Mouse (Mus musculus): ENCODE results near the gene Slmap.
A peak's percentile ranks its signal among the peaks of the same experiment; 100 is the strongest.

Slmap gene

GRCm38 (mm10) chr14:26467974-26468373 lies 66.8 kb downstream of the Slmap start:
- no peak for DNase-seq (ENCODE audit: low spot score)

- no peak for DNase-seq (ENCODE audit: low spot score)
These were observed 68.1 kb downstream of the Slmap start for GRCm38 (mm10) chr14:26466544-26467125.

DNA sequence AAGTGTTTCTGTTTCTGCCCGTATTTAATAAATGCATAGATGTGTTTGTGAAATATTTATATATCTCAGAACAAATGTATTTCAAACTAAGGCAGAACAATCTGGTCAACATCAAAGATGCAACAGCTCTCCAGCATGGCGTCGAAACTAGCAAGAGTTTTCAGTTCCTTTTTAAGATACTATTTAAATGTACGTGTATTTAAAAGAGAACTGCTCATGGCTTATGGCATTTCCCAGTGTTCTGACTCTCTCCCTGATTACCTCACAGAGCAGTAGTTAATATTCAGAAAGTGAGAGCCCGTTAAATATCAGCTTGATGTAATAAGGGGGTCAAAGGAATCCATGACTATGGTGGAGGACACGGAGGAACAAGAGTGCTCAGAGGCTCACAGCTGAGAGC lies 68.8 kb downstream of the Slmap start:
- DNase-seq (ENCODE audit: low spot score), result no peak

GRCm38 (mm10) chr14:26459516-26459915 lies 75.2 kb downstream of the Slmap start:
- DNase-seq (ENCODE audit: low spot score), result peak; percentile 24

GRCm38 (mm10) chr14:26454851-26455250 lies 79.9 kb downstream of the Slmap start:
- DNase-seq (ENCODE audit: low spot score), result no peak

DNA sequence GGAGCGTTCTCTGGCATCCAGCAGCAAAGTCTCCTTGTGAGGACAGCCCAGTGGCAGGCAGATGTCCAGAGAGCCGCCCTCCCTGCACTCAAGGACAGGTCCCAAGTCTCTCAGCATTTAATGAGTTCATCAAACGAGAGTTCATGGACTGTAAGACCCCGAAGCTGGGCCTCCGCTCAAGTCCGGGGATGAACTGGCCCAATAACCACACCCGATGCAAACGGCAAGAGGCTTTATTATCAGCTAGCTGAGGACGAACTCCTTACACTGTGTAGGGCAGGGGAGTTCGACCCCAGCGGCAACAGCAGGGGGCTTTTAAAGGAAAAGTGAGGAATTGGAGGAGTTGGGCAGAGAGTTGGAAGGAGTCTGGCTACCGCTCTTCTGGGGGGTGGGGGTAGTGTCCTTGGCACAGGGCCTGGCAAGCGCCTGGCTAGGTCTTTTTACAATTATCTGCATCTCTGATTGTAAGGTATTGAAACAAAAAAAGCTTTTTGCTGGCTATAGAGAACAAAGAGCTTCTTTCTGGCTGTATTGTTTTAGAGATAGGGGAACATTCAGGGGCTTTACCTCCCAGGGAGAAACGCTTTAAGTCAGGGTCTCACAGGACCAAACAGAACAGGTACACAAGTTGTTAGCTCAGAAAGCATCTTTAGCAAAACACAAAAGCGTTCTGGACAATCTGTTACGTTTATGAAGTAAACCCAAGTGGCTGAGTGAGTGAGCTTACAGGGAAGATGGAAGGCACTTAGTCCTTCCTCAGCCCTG lies 84.5 kb downstream of the Slmap start:
- no peak for DNase-seq (ENCODE audit: low spot score)

GRCm38 (mm10) chr14:26448581-26448980 lies 86.2 kb downstream of the Slmap start:
- DNase-seq (ENCODE audit: low spot score), result no peak

- no peak for DNase-seq (ENCODE audit: low spot score)
These were observed 87.5 kb downstream of the Slmap start for GRCm38 (mm10) chr14:26447223-26447622.

- DNase-seq (ENCODE audit: low spot score), result no peak
These were observed 88.2 kb downstream of the Slmap start for GRCm38 (mm10) chr14:26446538-26446937.

- no peak for DNase-seq (ENCODE audit: low spot score)
These were observed 92.2 kb downstream of the Slmap start for GRCm38 (mm10) chr14:26442534-26442933.

DNA sequence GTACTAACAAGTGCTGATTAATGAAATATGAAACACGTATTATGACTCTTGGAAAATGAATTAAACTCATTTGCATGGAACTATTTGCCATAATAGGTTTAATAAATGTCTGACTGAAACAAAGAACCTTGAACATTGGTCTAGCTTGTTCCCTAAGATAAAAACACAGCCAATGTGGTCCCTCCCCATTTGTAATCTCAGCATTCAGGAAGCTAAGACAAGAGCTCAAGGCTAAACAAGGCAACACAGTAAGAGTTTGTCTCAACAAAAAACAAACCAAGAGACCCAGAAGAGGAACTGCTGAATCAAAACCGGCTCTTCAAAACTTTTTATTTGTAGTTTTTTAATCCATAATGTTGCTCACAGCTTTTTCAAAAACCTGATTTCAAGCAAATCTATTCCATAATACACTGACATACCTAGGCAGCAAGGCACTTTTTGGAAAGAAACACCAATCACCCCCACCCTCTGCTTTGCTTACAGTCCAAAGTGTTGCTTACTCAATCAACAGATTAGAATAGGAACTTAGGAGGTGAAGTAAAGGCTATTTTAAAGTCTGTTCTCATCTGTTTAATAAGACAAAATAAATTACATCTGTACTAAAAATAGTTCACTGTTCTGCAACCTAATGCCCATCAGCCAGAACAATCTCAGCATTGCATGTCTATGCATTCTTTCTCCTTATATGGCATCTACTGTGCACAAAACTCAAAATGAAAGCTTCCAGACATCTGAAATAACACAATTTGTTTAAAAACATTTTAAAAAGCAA lies 93.5 kb downstream of the Slmap start:
- DNase-seq (ENCODE audit: low spot score), result no peak

GRCm38 (mm10) chr14:26439996-26440395 lies 94.7 kb downstream of the Slmap start:
- DNase-seq (ENCODE audit: low spot score), result no peak

DNA sequence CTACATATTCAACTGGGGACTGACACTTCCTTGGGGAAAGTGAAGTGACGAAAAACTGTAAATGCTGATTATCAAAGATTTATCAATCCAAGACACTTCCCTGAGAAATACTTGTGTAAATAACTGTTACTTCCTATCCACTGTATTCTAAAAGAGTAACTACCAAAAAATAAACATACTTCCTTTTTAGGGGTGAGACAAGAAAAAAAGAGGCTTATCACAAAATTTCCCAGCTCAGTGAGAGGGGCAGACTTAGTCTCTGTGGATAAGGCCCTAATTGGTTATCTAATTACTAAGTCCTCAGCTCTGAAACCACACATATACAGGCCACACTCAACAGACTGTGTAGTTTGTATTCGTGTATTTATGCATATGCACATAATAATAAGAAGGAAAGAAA lies 97.0 kb downstream of the Slmap start:
- DNase-seq (ENCODE audit: low spot score), result no peak

DNA sequence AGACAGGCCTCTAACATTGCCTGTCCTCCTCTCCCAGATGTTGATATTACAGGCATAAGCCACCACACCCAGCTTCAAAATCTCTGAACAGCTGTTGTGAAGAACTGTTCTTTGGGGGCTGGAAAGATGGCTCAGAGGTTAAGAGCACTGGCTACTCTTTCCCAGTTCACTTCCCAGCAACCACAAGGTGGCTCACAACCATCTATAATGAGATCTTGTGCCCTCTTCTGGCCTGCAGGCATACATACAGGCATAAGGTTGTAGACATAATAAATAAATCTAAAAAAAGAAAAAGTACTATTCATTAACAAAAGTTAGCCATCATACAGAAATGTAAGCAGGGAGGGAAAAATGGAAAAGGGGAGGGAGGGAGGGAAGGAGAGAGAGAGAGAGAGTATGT lies 98.4 kb downstream of the Slmap start:
- no peak for DNase-seq (ENCODE audit: low spot score)

GRCm38 (mm10) chr14:26432320-26432719 lies 102.4 kb downstream of the Slmap start:
- no peak for DNase-seq (ENCODE audit: low spot score)

DNA sequence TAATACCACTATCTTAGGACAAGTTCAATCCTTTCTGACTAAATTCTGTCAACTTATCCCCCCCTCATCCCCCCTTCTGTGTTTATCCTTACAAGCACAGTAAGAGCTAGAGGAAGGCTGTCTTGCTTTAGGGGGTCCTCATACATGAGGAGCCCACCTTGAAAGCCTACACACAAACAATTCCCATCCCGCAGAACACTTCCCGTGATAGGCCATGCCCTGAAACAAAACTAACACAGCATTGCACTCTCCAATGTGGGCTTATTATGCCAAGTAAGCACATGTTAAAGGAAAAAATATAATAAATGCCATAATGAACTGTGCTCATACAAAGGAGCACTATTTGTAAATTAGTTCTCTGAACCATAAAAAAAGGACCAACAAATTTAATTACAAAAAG lies 102.8 kb downstream of the Slmap start:
- no peak for DNase-seq (ENCODE audit: low spot score)

- DNase-seq (ENCODE audit: low spot score), result no peak
These were observed 114.5 kb downstream of the Slmap start for GRCm38 (mm10) chr14:26420231-26420630.

GRCm38 (mm10) chr14:26417956-26418355 lies 116.8 kb downstream of the Slmap start:
- DNase-seq (ENCODE audit: low spot score), result no peak

GRCm38 (mm10) chr14:26417088-26417487 lies 117.6 kb downstream of the Slmap start:
- DNase-seq (ENCODE audit: low spot score), result no peak

DNA sequence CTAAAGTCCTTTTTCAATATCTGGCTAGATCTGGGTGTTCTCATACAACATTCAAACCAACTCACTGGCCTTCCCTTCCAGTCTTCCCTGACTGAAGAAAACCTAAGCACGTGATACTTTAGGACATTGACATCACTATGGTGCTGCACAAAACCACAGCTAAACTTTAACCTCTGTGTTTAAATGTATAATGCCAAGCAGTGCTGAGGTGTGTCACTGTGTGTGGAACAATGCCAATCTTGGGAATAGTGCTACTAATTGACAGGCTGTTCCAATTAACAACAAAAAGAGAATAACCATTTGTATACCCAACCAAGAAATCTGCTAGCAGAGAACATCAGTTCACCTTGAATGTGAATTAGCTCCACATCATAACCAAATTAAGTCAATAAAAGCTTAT lies 121.2 kb downstream of the Slmap start:
- no peak for DNase-seq (ENCODE audit: low spot score)

DNA sequence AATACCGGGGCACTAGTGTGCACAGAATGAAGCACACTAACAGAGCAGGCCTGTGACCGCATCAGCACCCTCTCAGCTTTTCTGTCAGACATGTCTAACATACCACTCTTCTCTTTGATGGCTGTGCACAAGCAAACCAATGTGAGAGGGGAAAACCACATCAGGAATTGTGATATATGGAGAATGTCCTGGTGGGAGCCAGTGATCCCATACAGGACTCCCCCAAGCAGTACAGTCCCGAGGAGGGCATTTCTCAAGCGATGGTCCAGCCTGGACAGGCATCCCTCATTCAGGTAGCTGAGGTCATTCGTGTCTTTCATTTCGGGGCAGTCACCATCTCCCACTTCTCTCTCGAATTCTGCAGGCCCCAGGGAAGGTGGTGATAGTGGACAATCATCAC lies 128.0 kb downstream of the Slmap start:
- DNase-seq (ENCODE audit: low spot score), result no peak

DNA sequence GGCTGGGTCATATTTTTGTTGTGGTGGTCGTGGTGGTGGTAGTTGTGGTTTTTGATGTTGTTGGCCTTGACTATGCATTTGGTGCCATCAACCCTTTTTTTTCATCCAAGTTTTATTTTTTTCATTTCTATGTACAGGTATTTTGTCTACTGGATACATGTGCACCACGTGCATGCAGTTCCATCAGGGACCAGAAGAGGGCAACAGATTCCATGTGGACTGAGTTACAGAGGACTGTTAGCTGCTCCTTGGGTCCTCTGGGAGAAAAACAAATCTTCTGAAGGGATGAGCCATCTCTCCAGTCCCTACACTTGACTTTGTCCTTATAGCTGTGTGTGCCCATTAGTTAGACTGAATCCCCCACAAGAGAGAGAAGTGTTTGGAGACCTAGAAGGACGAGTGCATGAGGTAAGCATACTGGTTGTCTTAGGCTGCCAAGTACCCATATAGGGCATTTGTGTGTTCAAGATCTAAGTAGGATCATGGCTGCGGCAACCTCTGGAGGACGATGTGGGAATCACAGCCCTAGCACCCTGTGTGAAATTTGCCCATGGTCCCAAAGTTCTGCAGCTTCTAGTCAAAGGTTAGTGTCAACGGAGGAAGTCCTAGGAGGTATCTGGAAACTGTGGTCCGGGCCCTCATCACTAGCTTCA lies 136.1 kb downstream of the Slmap start:
- DNase-seq (ENCODE audit: low spot score), result no peak

DNA sequence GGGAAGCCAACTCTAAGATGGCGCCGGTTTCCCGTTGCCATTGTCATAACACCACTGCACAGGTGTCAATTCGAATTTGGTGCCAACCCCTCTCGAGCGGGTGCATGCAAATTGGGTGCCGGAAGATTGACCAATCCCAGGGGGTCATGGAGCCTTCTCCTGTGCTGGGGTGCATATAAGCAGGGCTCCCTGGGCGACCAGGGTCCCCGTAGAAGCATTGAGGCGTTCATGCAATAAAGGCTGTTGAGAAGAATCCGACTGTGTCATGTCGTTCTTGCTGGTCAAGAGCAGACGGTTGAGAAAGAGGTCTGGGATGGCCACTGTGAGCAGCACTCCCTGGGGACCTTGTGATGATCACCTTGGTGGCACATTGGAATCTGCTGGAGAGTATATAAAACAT lies 142.9 kb downstream of the Slmap start:
- DNase-seq (ENCODE audit: low spot score), result no peak

All from layer of hippocampus, adult 11-12 months (tissue).